Mouse (Mus musculus) testis, adult 2 months (tissue): Measurements from ENCODE around the gene Tstd1. TPM values are rescaled to one million over a fixed set of nuclear protein-coding genes. Genes with fewer than 3 reads are reported as not detected.

ENCODE experiments used
- H3K27ac ChIP-seq: fragments of 200-500 bp; 2 replicates; pipeline ENCODE4 v1.5.1; 2012; ENCODE audit warnings: low read depth, low read length; ENCODE audit not compliant: control insufficient read depth, insufficient read depth
- H3K27me3 ChIP-seq: fragments of 200-500 bp; 2 replicates; pipeline ENCODE4 v1.6.1; 2012; ENCODE audit warnings: mild to moderate bottlenecking, low read length, moderate library complexity; ENCODE audit not compliant: control insufficient read depth, insufficient read depth
- H3K36me3 ChIP-seq: fragments of 200-500 bp; 2 replicates; pipeline ENCODE4 v1.6.1; 2012; ENCODE audit warnings: mild to moderate bottlenecking, low read length; ENCODE audit not compliant: control insufficient read depth, insufficient read depth
- H3K4me1 ChIP-seq: fragments of 200-500 bp; 2 replicates; pipeline ENCODE4 v1.6.1; 2012; ENCODE audit warnings: low read length; ENCODE audit not compliant: control insufficient read depth, insufficient read depth
- H3K4me3 ChIP-seq: fragments of 200-500 bp; 2 replicates; pipeline ENCODE4 v1.5.1; 2012; ENCODE audit warnings: low read depth, mild to moderate bottlenecking, low read length, moderate library complexity, mixed read lengths; ENCODE audit not compliant: control insufficient read depth
- CTCF ChIP-seq: fragments of 200-500 bp; IDR thresholded peaks from 2 replicates; pipeline ENCODE4 v1.5.1; 2012; ENCODE audit warnings: low read depth, mild to moderate bottlenecking, inconsistent platforms, low read length, moderate library complexity; ENCODE audit not compliant: control insufficient read depth, insufficient read depth, insufficient replicate concordance
- POLR2A ChIP-seq: fragments of 200-500 bp; IDR thresholded peaks from 2 replicates; pipeline ENCODE4 v1.6.1; 2012; ENCODE audit warnings: low read depth, mild to moderate bottlenecking, inconsistent platforms, low read length, moderate library complexity; ENCODE audit not compliant: control insufficient read depth
- polyA plus RNA-seq: library from polyadenylated mRNA; depleted of rRNA; stranded (reverse); fragments of >200 nt; gene quantifications from 2 replicates; pipeline ENCODE4 v1.2.3, GENCODE M21; 2012

Gene Tstd1
- polyA plus RNA-seq, 1 experiment, result 1.4 TPM

DNA sequence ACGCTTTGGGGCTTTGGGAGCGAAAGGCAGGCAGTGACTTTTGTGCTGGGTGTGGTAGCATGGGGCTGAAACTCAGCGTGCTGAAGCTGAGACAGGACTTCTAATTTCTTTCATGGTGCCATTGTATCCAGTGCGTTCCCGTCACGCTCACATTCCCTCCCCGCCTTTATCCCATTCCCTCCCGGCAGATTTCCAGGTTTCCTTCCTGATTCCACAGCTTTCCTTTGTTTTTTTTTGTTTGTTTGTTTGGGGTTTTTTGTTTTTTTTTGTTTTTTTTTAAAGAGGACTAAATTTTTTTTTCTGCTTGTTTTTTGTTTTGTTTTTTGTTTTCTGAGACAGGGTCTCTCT is 23.7 kb downstream of the Tstd1 start:
- Histone ChIP-seq H3K4me1 (peaks cover 7% of the 10 kb centered on the region), H3K36me3 (no peaks in the 10 kb centered on the region), H3K27me3 (no peaks in the 10 kb centered on the region), H3K27ac (no peak overlapping the region), H3K4me3 (no peak overlapping the region)
- TF ChIP-seq POLR2A, result no peak
- no peak for TF ChIP-seq CTCF

GRCm38 (mm10) chr1:171445050-171445449 is 26.4 kb downstream of the Tstd1 start:
- TF ChIP-seq POLR2A (no peak), CTCF (no peak)

GRCm38 (mm10) chr1:171446854-171447253 is 28.2 kb downstream of the Tstd1 start:
- H3K4me3 ChIP-seq, result no peak overlapping the region
- no peak overlapping the region for H3K27ac ChIP-seq
- TF ChIP-seq POLR2A, result no peak
- TF ChIP-seq CTCF, result no peak
- H3K27me3 ChIP-seq, result no peaks in the 10 kb centered on the region
- H3K36me3 ChIP-seq, result no peaks in the 10 kb centered on the region
- no peaks in the 10 kb centered on the region for H3K4me1 ChIP-seq

More at GRCm38 (mm10) chr1:171445050-171445449, 26.4 kb downstream of the Tstd1 start:
- no peak overlapping the region for H3K27ac ChIP-seq
- H3K27me3 ChIP-seq, result no peaks in the 10 kb centered on the region
- no peak overlapping the region for H3K4me3 ChIP-seq
- no peaks in the 10 kb centered on the region; the same call in 1 of the 2 replicates for H3K4me1 ChIP-seq
- no peaks in the 10 kb centered on the region for H3K36me3 ChIP-seq

GRCm38 (mm10) chr1:171447692-171448091 is 29.0 kb downstream of the Tstd1 start:
- H3K4me3 ChIP-seq, result no peak overlapping the region
- no peaks in the 10 kb centered on the region for H3K27me3 ChIP-seq

GRCm38 (mm10) chr1:171450062-171450461 is 31.4 kb downstream of the Tstd1 start:
- no peaks in the 10 kb centered on the region for H3K4me1 ChIP-seq
- H3K36me3 ChIP-seq, result no peaks in the 10 kb centered on the region
- TF ChIP-seq POLR2A (no peak), CTCF (no peak)
- H3K27me3 ChIP-seq, result no peaks in the 10 kb centered on the region
- no peak overlapping the region for H3K27ac ChIP-seq
- H3K4me3 ChIP-seq, result no peak overlapping the region

More at GRCm38 (mm10) chr1:171447692-171448091, 29.0 kb downstream of the Tstd1 start:
- Histone ChIP-seq H3K27ac (no peak overlapping the region), H3K36me3 (no peaks in the 10 kb centered on the region), H3K4me1 (no peaks in the 10 kb centered on the region)
- no peak for TF ChIP-seq POLR2A
- TF ChIP-seq CTCF, result no peak

GRCm38 (mm10) chr1:171451001-171451400 is 32.3 kb downstream of the Tstd1 start:
- Histone ChIP-seq H3K27me3 (no peaks in the 10 kb centered on the region), H3K36me3 (no peaks in the 10 kb centered on the region), H3K4me1 (no peaks in the 10 kb centered on the region), H3K27ac (no peak overlapping the region), H3K4me3 (no peak overlapping the region)
- no peak for TF ChIP-seq POLR2A
- no peak for TF ChIP-seq CTCF

- Histone ChIP-seq H3K36me3 (no peaks in the 10 kb centered on the region), H3K4me3 (no peak overlapping the region), H3K27ac (no peak overlapping the region), H3K27me3 (no peaks in the 10 kb centered on the region), H3K4me1 (no peaks in the 10 kb centered on the region)
- TF ChIP-seq CTCF (no peak), POLR2A (no peak)
These were observed 33.9 kb downstream of the Tstd1 start for GRCm38 (mm10) chr1:171452522-171452921.

GRCm38 (mm10) chr1:171452923-171453322 is 34.3 kb downstream of the Tstd1 start:
- Histone ChIP-seq H3K27ac (no peak overlapping the region), H3K4me1 (no peaks in the 10 kb centered on the region), H3K36me3 (no peaks in the 10 kb centered on the region), H3K4me3 (no peak overlapping the region), H3K27me3 (no peaks in the 10 kb centered on the region)
- TF ChIP-seq POLR2A (no peak), CTCF (no peak)
